Mouse (Mus musculus) liver (tissue): ENCODE data around the gene Upk1b.
"Not testable (repeated sequence)": the region's sequence is repeated elsewhere in the genome, so short reads cannot be mapped to it uniquely, and the experiment has no call there.

Source experiments
- DNase-seq: peaks from one replicate; pipeline ENCODE4 v3.0.0-alpha.2; 2020; ENCODE audit warnings: mixed read lengths

The Upk1b gene

DNA sequence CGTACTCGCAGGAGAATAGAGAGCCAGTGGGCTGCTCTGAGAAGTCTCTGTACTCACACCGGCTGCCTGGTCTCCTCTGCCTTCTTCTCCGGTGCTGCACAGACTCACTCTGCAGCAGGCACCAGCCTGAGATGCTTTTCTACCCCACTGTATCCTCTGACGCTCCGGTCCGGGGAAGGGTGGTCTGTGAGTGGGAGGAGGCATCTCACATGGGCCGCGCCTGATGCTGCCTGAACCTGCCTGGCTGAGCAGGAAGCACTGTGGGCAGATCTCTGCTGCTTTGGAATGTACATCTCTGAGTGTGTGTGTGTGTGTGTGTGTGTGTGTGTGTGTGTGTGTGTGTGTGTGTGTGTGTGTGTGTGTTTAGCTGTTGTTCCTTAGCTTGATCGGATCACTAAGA lies at the start of gene Upk1b:
Gene Upk1b (minus strand): TSS at position 238 of the 400 bp plus-strand sequence.
- peak; percentile 12 for DNase-seq

DNA sequence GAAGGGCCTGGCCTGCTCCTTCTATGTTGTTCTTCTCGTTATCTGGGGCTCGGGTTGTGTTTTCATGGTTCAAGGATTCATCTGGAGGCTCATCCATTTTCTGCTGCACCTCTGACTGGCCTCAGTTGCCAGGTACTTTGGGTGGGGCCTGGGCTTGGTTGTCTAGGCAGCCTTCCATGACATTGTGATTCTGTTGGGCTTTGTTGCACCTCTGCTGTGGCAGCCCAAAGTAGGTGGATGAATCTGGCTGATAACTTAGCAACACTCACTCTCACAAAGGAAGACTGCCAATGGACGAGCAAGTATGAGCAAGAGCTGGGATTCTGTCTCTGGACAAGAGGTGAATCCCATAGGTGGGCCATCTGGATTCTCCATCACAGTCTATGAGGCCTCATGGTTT lies 28.5 kb upstream of the Upk1b start, which contains the start of gene 4930435E12Rik:
Gene 4930435E12Rik (minus strand): TSS at position 101 of the 400 bp plus-strand sequence.
- DNase-seq, result no peak

DNA sequence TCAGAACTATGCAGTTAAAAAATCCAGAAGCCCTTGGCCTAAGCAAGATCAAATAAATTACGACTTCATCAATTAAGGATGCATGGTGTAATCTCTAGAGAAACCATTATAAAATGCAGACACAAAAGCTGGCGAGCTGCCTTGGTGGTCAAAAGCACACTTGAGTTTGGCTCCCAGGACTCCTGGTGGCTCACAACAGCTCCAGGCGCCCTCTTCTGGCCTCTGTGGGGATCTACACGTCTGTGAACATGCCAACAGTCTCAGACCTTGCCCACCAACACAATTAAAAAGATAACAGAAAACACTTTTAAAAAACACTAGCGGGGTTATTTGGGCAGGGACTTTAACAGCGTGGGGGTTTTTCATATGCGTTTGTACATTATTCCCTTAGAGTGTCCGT lies 12.4 kb upstream of the Upk1b start:
- peak; percentile 59 for DNase-seq

DNA sequence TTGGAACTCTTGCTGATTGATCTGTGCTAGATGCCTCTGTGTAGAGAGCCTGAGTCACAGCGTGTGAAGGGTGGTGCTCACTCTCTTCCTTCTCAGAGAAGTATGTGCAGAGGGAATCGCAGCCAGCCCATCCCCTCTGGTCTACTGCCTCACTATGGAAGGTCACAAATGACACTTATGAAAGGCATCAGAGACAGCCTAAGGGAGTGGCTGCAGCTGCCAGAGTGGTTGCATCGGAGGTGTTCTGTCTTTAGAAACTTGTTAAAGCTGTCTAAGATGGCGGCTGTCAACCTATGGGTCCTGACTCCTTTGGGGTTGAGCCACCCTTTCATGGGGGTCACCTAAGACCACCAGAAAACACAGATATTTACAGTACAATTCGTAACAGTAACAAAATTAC lies 10.1 kb upstream of the Upk1b start:
- DNase-seq, result no peak

DNA sequence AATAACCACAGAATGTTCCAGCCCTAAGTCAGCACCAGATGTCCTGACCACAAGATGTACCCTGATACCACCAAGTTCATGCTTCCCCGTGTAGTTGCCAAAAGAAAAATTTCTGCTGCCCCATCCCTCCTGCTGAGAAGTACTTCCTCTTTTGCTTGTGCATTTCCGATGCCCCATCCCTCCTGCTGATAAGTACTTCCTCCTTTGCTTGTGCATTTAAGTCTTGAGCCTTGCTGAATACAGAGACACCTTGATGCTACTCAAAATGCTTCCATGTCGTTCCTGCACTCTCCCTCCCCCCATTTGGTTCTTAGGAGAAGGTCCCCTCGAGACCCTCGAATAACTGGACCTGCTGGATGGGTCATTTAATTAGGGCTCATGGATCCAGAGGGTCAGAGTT lies 7.7 kb upstream of the Upk1b start:
- not testable (repeated sequence) for DNase-seq

DNA sequence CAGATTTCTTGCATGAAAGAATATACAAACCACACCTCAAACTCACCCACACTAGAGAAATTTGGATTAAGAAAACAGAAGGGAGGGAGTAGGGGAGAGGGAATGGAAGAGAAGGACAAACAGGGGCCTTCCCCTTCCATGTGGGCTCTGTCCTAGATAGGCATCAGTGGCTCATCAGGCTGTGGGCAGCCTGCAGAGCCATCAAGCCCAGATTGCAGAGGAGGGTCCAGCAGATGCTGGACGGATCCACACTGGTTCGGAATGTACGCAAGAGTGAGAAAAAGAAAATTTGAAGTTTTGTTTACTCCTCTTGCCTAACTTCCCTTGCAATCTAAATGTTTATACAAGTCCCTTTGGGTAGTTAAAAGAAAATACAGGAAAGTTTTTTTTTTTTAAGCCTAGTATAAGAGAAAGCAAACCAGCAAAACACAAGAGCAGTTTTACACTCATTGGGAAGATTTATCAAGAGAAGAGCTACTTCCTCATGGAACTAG lies 1.1 kb downstream of the Upk1b start:
- DNase-seq, result no peak

DNA sequence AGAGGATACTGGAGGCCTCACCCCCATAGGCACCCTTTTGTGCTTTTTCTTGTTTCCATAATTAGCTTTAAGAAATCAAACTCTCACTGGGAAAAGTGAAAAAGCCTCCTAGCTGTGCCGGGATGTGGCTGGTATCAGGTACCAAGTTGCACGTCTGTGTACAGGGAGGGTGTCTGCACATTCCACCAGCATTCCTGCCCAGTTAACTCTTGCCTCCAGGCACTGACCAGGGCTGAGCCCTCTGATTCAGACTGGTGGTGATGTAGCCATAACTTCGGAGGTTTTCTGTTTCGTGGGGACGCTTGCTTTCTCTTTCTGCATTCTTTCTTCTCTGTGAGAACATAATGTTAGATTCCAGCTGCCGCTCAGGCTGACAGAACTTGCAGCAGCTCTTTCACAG lies 7.0 kb downstream of the Upk1b start:
- DNase-seq, result no peak

DNA sequence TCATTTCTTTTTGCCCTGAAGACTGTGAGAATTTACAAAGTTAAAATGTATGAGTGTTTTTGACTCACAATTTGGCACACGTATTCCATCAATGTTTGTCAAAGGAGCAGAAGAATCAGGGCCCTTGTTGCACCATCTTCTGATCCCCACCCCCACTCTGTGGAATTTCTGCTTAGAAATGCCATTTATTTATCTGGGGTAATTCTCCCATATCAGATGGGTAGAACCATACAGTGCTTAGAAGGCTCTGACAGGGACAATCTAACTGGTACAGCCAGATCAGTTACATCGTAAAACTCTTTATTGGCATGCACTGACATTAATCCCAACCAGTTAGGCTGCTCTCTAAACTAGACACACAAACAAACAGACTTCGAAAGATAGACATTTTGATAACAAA lies 10.2 kb downstream of the Upk1b start:
- no peak for DNase-seq

DNA sequence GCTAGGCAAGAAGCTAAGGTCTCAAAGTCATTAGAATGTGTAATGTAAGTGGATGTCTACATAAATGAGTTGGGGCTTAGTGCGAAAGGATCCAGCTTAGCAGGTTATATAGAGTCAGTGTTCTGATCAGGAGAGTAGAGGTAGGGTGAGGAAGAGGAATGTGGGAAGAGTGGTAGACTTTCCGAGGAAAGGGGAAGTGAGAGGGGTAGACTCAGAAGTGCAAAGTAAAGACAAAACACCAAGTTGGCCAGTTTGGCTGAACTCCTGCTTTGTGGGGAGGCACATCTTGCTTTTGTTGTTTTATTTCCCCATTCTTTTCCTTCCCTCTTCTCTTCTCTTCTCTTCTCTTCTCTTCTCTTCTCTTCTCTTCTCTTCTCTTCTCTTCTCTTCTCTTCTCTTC lies 11.1 kb downstream of the Upk1b start:
- no peak for DNase-seq

DNA sequence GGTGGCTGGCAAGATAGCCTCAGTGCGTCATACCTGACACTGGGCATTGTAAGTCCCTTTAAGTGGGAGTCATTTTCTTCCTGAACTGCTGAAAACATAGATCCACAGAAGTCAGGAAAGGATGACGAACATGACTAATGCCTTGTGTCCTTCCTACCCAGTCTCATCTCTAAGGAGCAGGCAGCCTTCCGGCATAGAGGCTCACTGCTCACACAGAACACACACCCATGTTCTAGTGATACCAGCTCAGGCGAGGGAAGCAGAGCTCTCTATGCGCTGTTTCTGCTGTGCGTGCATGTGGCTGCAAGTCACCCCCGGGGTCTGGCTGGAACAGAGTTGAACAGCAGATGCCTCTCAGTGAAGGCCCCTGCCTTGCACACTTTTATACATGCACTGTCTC lies 14.8 kb downstream of the Upk1b start:
- no peak for DNase-seq

DNA sequence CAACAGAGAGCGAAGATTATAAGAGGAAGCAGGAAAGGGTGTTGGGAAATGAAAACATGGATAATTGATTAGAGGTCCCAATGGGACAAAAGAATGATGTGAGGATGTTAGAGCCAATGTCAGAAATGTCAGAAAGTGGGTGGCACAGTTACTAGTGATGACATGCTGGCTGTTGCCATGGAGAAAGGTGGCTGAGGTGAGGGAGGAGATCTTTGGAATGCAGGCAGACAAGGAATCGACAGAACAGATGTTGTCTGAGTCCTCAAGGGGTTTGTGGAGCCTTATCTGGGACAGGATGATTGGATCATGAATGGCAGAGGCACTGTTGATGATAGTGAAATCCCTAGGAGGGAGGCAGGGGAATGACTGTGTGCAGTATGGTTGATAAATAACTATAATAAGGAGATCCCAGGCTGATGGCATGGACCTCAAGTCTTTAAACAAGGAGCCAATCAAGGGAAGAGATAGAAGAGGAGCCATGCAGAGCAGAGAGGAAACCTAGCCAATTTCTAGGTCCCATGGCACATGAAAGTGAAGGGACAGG lies 17.5 kb downstream of the Upk1b start:
- no peak for DNase-seq

DNA sequence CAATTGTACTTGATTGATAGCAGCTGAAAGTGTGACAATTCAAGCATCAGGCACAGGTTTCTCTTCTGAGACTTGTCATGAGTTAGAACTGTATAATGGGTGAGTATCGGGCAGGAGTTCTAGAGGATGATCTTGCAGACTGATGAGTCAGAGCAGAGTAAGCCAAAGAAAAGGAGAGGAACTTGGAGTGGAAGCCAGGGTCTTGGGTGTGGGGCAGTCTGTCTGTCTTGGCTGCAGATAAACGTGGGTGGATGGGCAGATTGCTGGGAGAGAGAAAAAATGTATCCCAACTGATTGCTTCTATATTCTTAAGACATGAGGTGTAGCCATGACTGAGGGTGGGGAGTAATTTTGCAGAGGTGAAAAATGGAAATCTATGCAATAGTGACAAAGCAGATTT lies 18.2 kb downstream of the Upk1b start:
- no peak for DNase-seq

DNA sequence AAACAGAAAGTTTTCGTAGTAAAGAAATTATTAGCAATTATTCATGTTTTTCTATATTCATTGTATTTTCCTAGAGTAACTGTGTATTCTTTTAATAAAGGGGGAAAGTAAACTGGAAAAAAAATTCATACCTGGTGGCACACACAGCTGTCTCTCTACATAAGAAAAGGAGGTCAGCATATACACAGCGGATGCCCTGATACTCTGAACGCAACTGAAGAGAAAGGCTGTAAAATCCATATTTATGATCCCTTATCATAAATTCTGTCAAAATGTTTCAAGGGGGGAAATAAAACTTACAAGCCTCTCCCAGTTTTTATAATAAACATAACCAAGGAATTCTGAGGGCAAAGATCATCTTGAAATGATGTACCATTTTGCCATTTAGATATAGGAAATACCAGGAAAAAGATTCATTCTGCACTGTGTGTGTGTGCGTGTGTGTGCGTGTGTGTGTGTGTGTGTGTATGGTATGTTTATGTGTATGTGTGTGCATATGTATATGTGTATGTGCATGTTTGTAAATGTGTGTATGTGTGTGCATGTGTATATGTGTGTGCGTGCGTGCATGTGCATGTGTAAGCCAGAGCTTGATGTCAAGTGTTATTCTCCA lies 19.1 kb downstream of the Upk1b start:
- DNase-seq, result no peak

DNA sequence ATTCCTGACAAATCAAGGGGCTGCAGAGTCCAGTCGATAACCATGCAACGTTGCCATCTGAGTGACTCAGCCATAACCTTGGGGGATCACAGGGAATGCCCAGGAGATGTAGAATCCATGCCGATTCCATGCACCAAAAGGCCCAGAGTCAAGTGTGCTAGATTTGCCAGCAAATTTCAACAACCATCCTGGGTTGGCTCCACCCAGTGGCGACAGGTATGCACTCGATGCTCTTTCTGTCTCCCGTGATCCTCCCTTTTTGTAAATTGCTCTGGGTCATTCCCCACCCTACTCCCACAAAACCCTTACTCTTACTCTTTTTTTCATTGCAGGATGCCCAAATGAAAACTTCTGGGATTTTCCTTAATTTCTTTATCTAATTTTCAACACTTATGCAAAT lies 23.8 kb downstream of the Upk1b start:
- DNase-seq, result no peak

DNA sequence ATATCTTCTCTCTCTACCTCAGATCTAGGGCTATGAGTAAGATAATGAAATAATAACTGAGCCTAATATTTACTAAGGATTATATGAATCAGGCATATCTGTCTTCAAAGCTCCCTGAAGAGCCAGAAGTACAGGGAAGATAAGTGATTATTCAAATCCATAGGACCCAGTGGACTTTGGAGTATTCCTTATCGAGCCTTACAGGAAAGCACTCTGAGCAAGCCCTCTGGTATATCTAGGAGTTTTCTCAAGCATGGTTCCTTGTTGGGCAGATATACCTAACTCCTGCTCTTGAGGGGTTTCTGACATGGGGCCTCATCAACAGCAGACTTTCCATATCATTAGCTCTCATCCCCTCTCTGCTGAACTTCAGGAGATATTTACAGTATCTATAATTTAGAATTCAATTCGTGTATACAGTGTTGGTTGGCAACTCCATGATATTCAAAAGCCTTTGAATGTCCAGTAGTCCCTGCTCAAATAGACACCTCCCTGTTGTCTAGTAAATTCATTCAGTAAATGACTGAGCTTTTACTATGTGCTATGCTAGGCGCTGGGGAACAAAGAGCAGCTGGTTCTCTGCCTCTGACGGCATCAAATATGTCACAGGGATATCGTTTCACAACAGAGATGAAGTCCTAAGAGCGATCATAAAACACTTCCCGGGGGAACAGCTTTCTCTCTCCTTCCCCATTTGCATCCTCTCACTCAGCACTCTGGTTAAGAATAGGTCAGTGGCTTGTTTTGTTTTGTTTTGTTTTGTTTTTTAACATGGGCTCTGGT lies 25.0 kb downstream of the Upk1b start:
- DNase-seq, result no peak

DNA sequence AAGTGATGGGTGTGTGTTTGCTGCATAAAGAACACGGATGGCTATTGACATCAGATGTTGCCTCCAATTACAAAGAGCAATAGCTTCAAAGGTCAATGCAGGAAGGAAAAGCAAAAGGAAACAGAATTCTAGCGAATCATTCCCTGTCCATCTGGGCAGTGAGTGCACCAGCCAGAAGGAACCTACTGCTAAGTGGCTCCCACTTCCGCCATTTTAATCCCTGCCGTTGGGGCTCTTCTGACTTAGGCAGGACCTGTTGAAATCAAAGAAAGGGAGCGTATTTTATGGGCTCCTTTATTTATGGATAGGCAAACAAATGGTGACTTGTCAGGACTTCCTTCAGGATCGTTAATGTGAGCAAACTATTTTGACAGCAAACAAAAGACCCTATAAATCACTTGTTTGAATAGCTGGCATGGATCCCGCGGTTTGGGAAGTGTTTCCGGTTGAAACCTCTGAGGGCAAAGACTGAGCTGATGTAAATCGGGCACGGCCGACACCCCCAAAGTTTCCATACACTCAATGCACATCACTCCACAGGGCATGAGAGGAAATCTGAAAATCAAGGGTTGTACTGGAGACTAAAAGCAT lies 27.1 kb downstream of the Upk1b start:
- DNase-seq, result no peak

DNA sequence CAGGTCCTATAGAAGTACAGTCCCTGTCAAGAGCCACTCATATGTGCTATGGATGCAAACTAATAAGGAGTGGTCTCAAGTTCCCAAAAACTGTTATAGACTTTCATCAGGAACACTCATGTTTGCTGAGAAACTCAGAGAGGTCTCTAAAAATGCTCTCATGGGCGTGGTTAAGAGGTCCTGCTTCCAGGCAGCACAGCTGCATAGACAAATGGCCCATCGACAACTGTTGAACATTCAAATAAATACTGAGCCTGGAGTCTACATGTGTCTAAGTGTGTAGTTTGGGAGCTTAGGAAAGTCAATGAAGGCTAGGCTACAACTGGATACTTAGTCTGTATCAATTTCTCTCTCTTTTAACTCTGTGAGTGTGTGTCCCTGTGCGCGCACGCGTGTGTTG lies 29.0 kb downstream of the Upk1b start:
- DNase-seq, result no peak

DNA sequence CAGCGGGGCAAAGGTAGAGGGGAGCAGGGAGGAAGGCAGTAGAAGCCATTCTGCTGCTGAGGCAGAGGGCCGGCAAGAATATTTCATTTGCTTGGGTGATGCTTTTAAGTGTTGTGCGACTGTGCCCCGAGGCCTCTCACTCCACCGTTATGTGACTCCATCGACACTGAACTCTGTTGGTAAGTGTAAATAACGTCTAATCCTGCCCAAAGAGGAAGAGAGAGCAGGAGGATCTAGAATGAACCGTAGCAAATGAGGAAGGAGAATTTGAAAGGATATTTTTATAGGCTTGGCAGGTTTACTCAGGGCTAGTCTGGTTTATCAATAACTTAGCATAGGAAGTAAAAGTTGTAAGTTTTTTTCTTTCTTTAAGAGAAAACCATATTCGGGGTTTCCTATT lies 30.6 kb downstream of the Upk1b start:
- no peak for DNase-seq

DNA sequence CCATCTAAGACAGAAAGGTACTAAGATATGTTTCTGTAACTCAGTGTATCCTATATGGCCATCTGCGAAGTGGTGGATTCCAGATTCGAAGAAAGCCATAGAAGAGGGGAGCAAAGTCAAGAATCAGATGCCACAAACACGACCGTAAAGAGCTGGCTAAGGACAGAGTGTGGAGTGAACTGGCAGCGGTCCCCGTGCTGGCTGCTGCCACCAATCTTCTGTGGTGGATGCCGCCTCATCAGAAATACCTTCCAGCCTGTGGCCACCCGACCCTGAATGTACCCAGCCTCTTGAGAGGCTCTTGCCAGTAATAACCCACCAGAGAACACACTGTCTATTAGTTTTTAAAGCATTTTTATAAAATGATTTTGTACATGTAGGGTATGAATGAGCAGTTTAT lies 31.7 kb downstream of the Upk1b start:
- DNase-seq, result no peak

DNA sequence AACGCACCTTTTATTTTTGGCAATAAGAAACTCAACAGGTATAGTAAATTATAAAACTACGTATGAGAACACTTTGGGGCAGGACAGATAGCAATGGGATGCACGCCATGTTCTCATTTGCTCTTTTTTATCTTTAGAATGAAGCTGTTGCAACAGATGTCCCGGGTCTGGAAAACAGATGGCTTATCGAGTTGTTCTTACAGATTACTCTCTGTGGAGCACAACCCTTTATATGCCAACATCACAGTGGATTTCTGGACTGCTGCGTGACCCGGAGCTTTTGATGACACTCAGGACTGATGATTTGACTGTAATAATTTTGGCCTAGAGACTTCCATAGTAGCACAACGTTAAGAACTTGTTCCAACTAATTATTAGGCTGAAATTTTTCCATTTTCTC lies 32.4 kb downstream of the Upk1b start:
- DNase-seq, result no peak

DNA sequence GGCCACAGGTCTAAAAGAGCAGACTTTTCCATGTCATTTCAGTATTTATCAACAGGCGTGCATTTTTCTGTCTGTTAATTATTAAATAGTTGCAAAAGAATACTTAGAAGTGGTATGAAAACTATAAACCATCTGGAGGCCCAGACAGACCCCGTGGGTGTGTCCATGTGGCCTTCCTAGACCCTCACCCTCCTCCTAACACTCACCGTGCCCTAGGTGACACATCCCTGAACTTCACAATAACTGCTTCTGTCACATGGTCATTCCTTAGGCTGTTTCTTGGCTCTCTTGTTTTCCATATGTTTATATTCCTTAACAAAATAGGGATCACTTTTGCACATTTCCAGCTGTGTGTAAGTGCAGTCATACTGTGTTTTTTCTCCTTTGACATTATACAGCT lies 33.5 kb downstream of the Upk1b start:
- no peak for DNase-seq

DNA sequence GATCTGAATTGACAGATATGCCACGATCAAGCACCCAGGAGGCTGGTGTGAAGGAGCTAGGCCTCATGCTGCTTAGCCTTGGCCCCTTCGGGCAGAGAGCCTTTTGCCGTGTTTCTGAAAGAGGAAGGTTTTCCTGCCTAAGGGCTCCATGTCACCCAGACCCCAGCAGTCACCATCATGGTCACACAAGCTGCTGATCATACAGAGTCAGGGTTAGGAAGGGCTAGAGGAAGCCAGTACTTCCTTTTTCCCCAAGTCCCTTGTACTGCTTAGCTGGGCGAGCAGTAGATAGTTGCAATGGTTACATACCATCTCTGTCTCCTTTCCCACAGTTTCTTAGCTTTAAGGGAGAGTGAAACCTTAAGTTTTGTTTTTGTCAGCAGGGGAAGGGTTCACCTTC lies 36.6 kb downstream of the Upk1b start:
- no peak for DNase-seq

DNA sequence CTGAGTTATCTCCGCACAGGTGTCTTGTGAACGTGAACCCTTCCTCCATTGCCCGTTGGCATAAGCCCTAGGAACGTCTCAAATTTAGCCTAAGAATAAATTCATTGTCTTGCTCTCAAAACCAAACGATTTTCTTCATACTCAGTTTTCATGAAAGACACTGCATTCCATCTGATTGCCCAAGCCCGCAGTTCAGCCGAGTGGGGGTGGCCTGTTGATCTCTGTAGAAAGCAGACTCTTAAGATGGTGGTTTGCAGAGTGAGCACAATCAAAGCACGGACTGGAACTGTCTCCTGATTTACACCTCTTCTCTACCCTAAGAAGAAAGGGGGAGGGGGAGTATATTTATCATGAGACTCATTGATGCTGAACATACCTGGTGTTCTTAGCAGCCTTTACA lies 37.7 kb downstream of the Upk1b start:
- DNase-seq, result no peak

DNA sequence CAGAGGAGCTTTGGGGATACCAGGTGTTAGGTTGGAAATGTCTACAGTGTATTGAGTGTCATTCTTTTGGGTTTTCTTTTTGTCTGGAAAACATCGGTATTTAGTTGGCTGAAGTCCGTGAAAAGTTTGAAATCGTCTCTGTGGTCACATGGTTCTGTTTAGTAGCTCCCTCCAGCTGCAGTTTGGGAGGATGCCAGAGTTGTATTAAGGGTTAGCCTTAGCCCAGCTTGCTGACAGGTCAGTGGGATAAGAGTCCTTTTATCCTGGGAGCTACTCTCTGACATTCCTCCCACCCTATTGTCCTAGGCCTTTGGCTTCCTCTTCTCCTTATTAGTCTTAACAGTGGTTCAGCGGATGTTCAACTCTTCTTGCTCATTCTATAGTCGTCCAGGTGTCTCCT lies 38.2 kb downstream of the Upk1b start:
- DNase-seq, result no peak
